Mouse (Mus musculus) heart, postnatal 0 days (tissue): Measurements from ENCODE around the gene Gprin1. TPM values are rescaled to one million over a fixed set of nuclear protein-coding genes. Genes with fewer than 3 reads are reported as not detected.
A peak's percentile ranks its signal among the peaks of the same experiment; 100 is the strongest.

Source experiments
- ATAC-seq: fragments of 200-750 bp; cut with Nextera tagmentation; 2 replicates; pipeline ENCODE4 v1.8.0; 2017; ENCODE audit warnings: low read depth, moderate number of reproducible peaks, moderate library complexity; ENCODE audit not compliant: insufficient read depth
- DNase-seq: peaks from one replicate; pipeline ENCODE4 v3.0.0-alpha.2; 2016; ENCODE audit warnings: low spot score
- H3K27ac ChIP-seq: fragments of 300-500 bp; sonication (generic); 2 replicates; pipeline ENCODE4 v1.5.1; 2014; ENCODE audit warnings: low read depth, mild to moderate bottlenecking
- H3K27me3 ChIP-seq: fragments of 300-500 bp; sonication (generic); 2 replicates; pipeline ENCODE4 v1.6.1; 2014; ENCODE audit warnings: low read length, mixed read lengths; ENCODE audit not compliant: control insufficient read depth, insufficient read depth
- H3K36me3 ChIP-seq: fragments of 300-500 bp; sonication (generic); replicated peaks from 2 replicates; pipeline ENCODE4 v1.6.1; 2014; ENCODE audit warnings: low read length, mixed read lengths; ENCODE audit not compliant: control insufficient read depth, insufficient read depth
- H3K4me1 ChIP-seq: fragments of 300-500 bp; sonication (generic); 2 replicates; pipeline ENCODE4 v1.6.1; 2014; ENCODE audit warnings: antibody characterized with exemption; ENCODE audit not compliant: control insufficient read depth, insufficient read depth
- H3K4me2 ChIP-seq: fragments of 300-500 bp; sonication (generic); 2 replicates; pipeline ENCODE4 v1.6.1; 2014; ENCODE audit warnings: low read depth, mild to moderate bottlenecking, low read length, moderate library complexity
- H3K4me3 ChIP-seq: fragments of 300-500 bp; sonication (generic); 2 replicates; pipeline ENCODE4 v1.5.1; 2014; ENCODE audit warnings: low read depth, low read length
- H3K9ac ChIP-seq: fragments of 300-500 bp; sonication (generic); replicated peaks from 2 replicates; pipeline ENCODE4 v1.6.1; 2014; ENCODE audit warnings: low read depth, low read length, mixed read lengths
- H3K9me3 ChIP-seq: fragments of 300-500 bp; sonication (generic); replicated peaks from 2 replicates; pipeline ENCODE4 v1.6.1; 2016; ENCODE audit warnings: low read length; ENCODE audit not compliant: control insufficient read depth
- CTCF ChIP-seq: IDR thresholded peaks from 2 replicates; pipeline ENCODE4 v1.5.1; 2016; ENCODE audit warnings: antibody characterized with exemption, control low read depth, low read depth
- EP300 ChIP-seq: IDR thresholded peaks from 2 replicates; pipeline ENCODE4 v1.6.1; 2016; ENCODE audit warnings: antibody characterized with exemption, low read depth
- WGBS: fragments of 180-500 bp; shearing (Covaris S2); extraction: QIAGEN DNeasy Blood & Tissue Kit; methylation state at CpG from one replicate; pipeline ENCODE4 v1.1.7; 2014; 5-methylcytosine and 5-hydroxymethylcytosine counted together
- polyA plus RNA-seq: library from polyadenylated mRNA; unstranded; fragments of >200 nt; fragmentation: Nextera tagmentation; extraction: Ambion mirVana; gene quantifications from 2 replicates; pipeline ENCODE4 v1.2.1, GENCODE M21; 2015
- total RNA-seq: library from RNA; depleted of rRNA; stranded (reverse); fragments of >200 nt; gene quantifications from 2 replicates; pipeline ENCODE4 v1.2.3, GENCODE M21; 2014; ENCODE audit warnings: low replicate concordance; rRNA removed

Gene Gprin1
- total RNA-seq = not detected in 2 replicates
- 0.03 TPM in 1 of 2 replicates, not detected in the other for polyA plus RNA-seq

GRCm38 (mm10) chr13:54749864-54750411 lies at the start of gene Gprin1:
Gene Gprin1 (minus strand): TSS chr13:54749874.
- H3K9me3 ChIP-seq = no peaks in the 10 kb centered on the region
- no peak within 1 kb of the TSS for H3K27ac ChIP-seq
- no peak for ATAC-seq
- H3K9ac ChIP-seq = no peak within 1 kb of the TSS
- H3K4me2 ChIP-seq = peak within 1 kb of the TSS; percentile 60
- 2% methylated on average over 29 of the region's 29 CpGs for WGBS
- TF ChIP-seq EP300 (no peak), CTCF (no peak)
- H3K36me3 ChIP-seq = no peaks in the 10 kb centered on the region
- DNase-seq = no peak
- H3K4me3 ChIP-seq = peak within 1 kb of the TSS; percentile 52
- peaks cover 4% of the 10 kb centered on the region; the same call in 1 of the 2 replicates for H3K4me1 ChIP-seq
- H3K27me3 ChIP-seq = peaks cover 52% of the 10 kb centered on the region

GRCm38 (mm10) chr13:54798740-54799139 lies 49.1 kb upstream of the Gprin1 start:
- 42% methylated on average over 10 of the region's 10 CpGs for WGBS
- no peak for ATAC-seq
- H3K27me3 ChIP-seq = peaks cover 15% of the 10 kb centered on the region

GRCm38 (mm10) chr13:54797861-54798643 lies 48.4 kb upstream of the Gprin1 start:
- peaks cover 15% of the 10 kb centered on the region for H3K27me3 ChIP-seq

More at GRCm38 (mm10) chr13:54798740-54799139, 49.1 kb upstream of the Gprin1 start:
- no peaks in the 10 kb centered on the region for H3K36me3 ChIP-seq
- no peak for DNase-seq
- TF ChIP-seq CTCF = no peak
- TF ChIP-seq EP300 = no peak
- H3K4me1 ChIP-seq = no peaks in the 10 kb centered on the region
- H3K4me3 ChIP-seq = no peak overlapping the region
- H3K27ac ChIP-seq = no peak overlapping the region
- H3K4me2 ChIP-seq = no peak overlapping the region
- no peaks in the 10 kb centered on the region for H3K9me3 ChIP-seq
- H3K9ac ChIP-seq = no peak overlapping the region

GRCm38 (mm10) chr13:54797356-54797755 lies 47.7 kb upstream of the Gprin1 start:
- TF ChIP-seq EP300 (no peak), CTCF (peak; percentile 86)
- no peaks in the 10 kb centered on the region for H3K4me1 ChIP-seq
- DNase-seq (peak; percentile 57), ATAC-seq (no peak)
- 41% methylated on average over 4 of the region's 4 CpGs for WGBS
- peaks cover 15% of the 10 kb centered on the region for H3K27me3 ChIP-seq
- no peak overlapping the region for H3K4me3 ChIP-seq
- H3K4me2 ChIP-seq = no peak overlapping the region
- H3K27ac ChIP-seq = no peak overlapping the region
- no peaks in the 10 kb centered on the region for H3K36me3 ChIP-seq
- H3K9me3 ChIP-seq = no peaks in the 10 kb centered on the region
- no peak overlapping the region for H3K9ac ChIP-seq

More at GRCm38 (mm10) chr13:54797861-54798643, 48.4 kb upstream of the Gprin1 start:
- no peaks in the 10 kb centered on the region for H3K4me1 ChIP-seq
- no peak overlapping the region for H3K27ac ChIP-seq
- H3K4me2 ChIP-seq = no peak overlapping the region
- no peaks in the 10 kb centered on the region for H3K36me3 ChIP-seq
- WGBS = 70% methylated on average over 16 of the region's 16 CpGs
- no peak overlapping the region for H3K4me3 ChIP-seq
- H3K9me3 ChIP-seq = no peaks in the 10 kb centered on the region
- DNase-seq = no peak
- no peak for ATAC-seq
- no peak for TF ChIP-seq EP300
- no peak for TF ChIP-seq CTCF
- H3K9ac ChIP-seq = no peak overlapping the region

GRCm38 (mm10) chr13:54794843-54795242 lies 45.2 kb upstream of the Gprin1 start:
- no peak overlapping the region for H3K4me2 ChIP-seq
- DNase-seq (no peak), ATAC-seq (no peak)
- no peak overlapping the region for H3K4me3 ChIP-seq
- no peak for TF ChIP-seq EP300
- peak; percentile 18; the same call in 1 of the 2 replicates for TF ChIP-seq CTCF
- no peaks in the 10 kb centered on the region for H3K36me3 ChIP-seq
- H3K9ac ChIP-seq = no peak overlapping the region
- 37% methylated on average over 5 of the region's 5 CpGs for WGBS
- no peak overlapping the region for H3K27ac ChIP-seq
- H3K9me3 ChIP-seq = no peaks in the 10 kb centered on the region
- peaks cover 26% of the 10 kb centered on the region for H3K27me3 ChIP-seq
- H3K4me1 ChIP-seq = peaks cover 5% of the 10 kb centered on the region
